Mouse (Mus musculus) adrenal gland, adult 8-10 months (tissue): ENCODE measurements at regions not wholly inside any gene's neighbourhood (a gene's known extent, or its start where the extent isn't known, plus 50 kb on each side); places are given as distances from the start of the nearest gene placed in this dataset.

Experiments used
- DNase-seq: peaks from one replicate; pipeline ENCODE4 v3.0.0; 2022

DNA sequence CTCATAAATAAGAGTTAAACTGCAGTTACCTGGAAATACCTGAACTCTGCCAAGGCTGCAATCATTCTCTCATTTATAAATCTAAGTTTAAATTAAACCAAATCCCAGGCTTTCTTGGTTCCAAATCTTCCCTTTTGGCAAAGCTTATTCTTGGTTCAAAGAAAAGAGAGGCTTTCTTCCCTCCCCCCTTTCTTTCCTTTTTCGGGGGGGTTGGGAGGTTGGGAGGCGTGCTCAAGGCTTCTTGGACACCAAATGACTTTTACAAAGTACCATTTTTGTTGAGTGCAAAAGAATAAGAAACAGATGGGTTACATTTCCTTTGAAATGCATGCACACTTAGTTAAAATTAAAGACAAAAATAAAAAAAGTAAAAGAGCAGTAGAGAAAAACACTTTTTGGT, 105.4 kb upstream of the Mroh9 start:
- DNase-seq: no peak

DNA sequence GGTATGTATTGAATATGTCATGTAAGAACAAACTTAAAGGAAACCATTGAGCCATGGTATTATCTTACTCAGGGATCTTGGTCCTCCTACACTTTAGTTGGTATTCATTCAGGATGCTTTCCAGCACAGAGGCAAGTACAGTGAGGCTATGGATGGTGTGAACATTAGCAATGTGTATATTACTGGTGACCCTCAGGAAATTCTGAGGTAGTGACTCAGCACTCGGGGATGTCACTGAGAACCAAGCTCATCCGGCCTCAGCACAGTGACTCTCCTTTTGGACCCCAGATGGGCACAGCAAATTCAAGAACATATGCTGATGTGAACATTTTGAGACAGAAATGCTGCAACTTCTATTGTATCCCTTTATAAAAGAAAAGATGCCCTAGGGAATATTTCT, 96.4 kb upstream of the Mroh9 start:
- no peak for DNase-seq

DNA sequence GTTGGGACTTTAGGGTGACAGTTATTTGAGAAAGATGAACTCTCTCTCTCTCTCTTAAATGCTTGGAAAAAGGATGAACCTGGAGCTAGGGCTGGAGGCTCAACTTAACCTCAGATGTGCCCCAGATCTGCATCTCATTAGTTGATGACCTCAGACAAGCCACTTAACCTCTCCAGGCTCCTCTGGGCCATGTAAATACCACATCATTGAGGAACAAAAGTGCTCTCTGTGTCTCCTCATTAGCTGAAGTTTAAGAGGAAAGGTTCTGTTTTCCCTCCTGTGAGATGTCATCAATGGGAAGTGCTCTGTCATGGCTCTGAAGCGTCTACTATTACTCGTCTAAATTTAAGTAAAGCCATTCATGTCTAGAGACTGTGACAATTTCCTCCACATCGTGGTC, 91.5 kb upstream of the Mroh9 start:
- no peak for DNase-seq

DNA sequence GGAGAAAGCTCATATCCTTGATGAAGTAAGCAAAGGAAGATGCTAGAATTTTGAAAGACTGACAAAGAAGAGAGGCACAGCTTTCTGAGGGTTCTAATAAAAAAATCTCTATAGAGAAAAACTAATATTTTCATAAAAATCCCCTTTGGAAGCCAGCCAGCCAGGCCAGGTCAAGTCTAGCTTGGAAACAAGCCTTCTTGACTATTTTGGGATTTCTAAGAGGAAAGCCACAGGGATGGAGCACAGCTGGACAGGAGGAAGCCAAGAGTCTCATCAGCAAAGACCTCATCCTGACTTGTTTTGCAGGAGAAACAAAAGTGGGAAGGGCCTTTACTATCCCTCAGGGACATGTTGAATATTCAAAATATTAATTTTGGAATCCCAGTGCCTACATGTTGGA, 81.6 kb upstream of the Mroh9 start:
- no peak for DNase-seq

DNA sequence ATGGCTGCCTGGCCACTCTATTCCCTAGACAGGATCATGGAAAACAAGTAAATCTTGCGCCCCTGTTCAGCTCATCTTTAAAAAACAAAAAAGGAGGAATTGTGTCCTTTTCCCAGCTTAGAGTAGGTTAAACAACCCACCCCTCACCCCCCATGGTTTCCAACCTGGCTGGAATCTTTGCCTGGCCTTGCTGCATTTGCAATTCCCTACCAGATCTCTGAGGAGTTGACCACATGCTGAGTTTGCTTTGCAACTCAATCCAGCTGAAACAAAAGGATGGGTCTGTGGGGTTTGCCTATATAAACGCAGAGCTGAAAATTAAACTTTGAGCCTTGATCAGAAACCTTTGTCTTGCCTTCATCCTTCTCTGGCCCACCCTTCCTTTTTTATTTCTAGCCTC, 78.2 kb upstream of the Mroh9 start:
- DNase-seq: no peak

DNA sequence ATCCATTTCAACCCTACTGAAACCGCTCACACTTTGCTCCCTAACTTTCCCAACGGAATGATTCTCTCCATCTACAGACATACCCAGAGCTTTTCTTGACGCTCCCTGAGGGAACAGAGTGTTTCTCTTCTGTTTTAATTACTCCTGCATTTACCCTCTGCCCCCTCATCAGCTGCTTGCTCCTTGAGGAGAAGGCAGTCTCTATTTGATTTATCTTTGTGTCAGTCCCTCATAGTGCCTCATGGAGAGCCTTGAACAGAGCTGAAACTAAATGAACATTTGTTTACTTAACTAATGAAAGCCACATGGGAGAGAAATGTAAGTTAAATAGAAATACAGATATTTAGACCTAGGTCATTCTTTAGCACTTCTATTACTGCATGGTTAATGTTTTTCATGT, 74.4 kb upstream of the Mroh9 start:
- DNase-seq: no peak

DNA sequence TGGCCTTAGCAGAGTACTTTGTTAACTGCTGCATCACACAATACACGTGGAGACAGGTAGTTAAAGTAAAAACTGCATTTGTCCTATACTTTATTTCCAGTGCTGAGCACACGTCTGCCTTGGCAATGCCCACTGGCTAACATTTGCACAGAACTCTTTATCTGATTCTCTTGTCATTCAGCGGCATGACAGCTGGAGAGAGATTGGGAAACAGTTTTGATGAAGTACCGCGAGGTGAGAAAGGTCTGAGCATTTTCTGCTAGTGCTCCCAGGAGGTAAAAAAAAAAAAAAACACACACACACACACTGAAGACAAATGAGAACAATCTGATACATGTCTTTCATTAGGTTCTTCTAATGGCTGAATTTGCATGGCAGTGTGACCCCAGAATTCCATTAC, 73.0 kb upstream of the Mroh9 start:
- DNase-seq: no peak

DNA sequence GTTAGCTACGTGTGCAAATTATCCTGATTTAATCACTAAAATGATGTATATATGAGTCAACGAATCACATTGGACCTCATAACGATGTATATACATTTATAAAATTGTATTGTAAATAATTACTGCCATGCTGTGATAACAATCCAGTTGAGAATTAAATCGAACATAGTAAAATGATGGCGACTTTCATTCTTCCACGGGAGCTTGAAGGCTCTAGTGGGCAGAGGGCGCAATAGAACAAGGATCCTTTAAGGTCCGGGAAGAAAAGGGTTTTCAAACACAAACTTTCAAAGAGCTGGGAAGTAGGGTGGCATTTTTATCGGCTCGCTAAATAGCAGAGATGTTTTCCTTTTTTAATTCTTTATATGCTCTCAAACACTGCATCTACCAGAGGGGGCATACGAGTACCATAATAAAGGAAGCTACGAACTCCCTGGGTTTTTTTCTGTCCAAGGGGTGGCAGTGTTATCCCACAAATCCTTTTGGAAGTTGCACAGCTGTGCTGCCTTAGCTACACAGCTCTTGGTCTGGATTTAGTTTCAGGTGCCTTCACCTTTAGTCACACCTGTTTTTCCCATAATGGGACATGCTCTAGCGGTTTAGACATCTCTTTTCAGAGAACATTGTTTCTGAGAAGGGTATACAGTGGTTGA, 64.9 kb upstream of the Mroh9 start:
- peak; percentile 38 for DNase-seq

DNA sequence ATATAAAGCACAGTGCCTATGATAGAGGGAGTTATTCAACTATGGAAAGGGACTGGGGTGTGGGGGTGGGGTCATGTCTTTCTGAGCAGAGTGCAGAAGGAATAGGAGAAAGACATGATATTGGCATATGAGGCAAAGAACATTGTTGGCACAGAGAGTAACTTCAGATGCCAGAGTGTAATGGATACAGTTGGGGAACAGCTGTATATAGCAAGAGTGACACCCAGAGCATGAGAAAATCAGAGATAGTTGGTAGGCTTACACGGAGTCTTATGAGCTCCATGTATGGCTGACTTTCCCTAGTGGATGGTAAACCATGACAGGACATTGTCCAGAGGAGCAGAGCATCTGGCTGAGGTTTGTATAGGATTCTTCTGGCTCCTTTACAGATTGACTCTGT, 61.2 kb upstream of the Mroh9 start:
- DNase-seq: no peak

DNA sequence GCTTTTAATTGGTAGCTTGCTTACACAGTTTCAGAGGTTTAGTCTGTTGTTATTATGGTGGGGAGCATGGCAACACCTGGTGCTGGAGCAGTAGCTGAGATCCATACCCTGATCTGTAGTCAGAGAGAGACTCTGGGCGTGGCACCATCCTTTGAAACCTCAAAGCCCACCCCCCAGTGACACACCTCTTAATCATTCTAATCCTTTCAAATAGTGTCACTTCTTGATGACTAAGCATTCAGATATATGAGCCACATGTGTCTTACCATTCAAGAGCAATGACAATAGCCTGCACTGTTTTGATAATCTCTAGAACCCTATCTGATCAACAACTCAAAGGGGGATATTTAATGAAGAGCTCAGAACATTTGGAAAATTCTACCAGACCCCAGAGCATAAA, 57.6 kb upstream of the Mroh9 start:
- DNase-seq: no peak

DNA sequence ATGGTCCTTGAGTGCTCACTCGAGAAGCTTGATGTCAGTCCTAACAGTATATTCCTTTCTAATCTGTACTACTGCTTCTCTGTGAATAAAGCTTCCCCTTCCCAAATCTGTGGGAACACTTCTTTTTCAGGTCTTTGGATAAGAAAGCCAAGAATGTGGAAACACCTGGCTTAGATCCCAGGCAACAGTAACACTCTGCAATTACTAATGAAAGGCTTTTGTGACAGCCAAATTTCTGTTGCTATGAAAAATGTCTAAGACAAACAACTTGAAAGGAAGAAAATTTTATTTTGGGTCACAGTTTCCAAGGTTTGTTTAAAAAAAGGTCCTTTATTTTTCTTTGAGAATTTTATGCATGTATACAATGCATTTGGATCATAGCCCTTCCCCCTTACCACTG, 56.0 kb upstream of the Mroh9 start:
- no peak for DNase-seq

DNA sequence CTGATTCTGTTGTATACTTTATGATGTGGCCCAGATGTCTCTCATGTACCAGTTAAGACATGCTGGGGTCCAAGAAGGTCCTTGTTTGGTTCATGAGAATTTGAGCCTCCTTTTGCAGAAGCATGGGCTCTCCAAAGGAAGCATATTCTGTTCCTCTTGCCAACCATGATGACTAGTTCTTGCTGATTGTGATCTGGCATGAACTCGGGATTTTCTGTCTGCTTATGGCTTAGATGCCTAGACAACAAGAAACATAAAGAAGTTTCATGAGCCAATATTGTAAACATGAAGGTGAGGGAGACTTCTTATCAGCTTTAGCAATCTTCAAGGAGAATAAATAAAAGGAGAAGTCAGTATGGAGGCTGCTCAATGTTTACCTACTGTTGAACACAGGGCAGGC, 52.7 kb upstream of the Mroh9 start:
- no peak for DNase-seq
